Mouse (Mus musculus) liver, adult (tissue): ENCODE data around the gene Prdm13.

ENCODE experiments used
- GATA4 ChIP-seq: IDR thresholded peaks from 2 replicates; pipeline ENCODE4 v1.6.1; 2014; ENCODE audit warnings: mild to moderate bottlenecking, low read length; ENCODE audit not compliant: insufficient replicate concordance

Gene Prdm13

DNA sequence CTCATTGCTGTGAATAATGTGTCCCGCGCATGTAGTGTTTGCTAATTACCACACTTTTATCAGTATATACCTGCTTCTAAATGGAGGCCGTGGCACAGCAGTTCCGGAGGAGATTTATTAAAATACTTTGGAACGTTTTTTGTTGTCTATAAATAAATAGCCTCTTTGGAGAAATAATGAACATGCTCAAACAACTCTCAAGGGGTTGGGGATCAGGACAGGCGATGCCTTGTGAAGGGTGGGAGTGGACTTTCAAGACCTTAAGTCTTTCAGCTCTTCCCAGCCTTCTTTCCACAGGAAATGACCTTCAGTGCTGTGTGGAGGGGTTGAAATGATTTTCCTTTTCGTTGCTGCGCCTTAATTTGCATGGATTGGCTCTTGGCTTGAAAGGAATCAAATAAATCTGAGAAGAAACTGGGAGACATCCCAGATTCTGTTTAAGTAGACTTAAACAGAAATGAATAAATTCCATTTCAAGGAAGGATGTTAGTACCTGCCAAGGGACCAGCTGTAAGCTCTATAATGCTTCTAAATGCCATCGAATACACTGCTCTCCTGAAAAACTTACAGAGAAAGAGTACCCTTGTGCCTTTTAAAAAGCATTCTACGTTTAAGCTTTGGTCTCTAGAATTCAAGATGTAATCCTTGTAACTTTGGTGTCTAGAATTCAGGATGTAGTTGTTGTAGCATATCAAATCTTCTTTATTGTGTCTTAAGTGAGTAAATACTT lies 3.2 kb downstream of the Prdm13 start:
- no peak for TF ChIP-seq GATA4

DNA sequence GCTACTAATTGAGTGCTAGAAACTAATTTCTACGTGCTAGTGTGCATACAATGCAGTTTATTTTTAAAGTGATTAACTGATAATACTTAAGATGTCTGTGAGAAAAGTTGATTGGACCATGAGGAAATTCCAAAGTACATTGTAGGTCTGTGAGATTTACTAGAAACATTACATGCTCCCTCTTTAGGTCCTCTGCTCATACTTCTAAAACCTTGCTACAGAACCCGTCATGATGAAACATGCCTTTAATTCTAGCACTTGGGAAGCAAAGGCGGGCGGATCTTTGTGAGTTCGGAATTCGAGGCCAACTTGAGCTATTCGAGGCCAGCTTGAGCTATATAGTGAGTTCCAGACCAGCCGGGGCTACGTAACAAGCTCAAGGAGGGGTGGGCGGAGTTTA lies 4.8 kb downstream of the Prdm13 start:
- TF ChIP-seq GATA4: no peak

DNA sequence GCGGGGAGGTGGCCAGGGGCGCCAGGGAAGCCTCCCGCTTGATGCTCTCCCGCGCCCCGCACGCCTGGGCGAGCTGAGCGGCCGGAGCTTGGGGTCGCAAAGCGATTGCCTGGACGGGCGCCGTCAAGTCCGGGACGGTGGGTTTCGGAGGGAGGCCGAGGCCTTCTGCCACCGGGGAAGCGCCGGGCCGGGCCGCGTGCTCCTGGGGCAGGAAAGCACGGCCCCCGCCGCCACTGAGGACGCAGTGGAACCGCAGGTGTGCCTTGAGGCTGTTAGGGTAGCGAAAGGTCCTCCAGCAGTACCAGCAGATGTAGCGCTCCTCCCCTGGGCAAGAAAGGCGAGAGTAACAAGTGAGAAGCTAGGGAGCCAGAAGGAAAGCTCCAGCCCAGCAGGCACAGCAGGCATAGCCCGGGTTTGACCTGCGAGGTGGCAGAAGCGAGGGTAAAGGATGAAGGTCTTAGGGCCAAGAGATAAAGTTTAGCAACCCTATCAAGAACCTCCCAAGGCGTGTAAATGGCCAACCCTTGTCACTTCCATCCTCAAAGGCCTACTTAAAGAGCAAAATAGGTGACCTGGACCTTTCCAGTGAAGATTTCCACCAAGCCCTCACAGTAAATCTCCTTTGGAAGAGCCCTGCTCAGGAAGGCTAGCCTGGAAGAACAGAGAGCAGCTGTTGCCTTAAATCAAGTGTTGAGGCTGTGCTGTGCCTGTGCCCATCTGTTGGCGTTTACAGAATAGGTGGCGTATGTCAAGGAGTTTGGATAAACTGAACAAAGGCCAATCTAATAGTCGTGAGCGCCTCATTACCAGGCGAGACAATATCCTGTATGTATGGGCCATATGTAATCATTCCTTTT lies 5.9 kb downstream of the Prdm13 start:
- TF ChIP-seq GATA4: no peak

DNA sequence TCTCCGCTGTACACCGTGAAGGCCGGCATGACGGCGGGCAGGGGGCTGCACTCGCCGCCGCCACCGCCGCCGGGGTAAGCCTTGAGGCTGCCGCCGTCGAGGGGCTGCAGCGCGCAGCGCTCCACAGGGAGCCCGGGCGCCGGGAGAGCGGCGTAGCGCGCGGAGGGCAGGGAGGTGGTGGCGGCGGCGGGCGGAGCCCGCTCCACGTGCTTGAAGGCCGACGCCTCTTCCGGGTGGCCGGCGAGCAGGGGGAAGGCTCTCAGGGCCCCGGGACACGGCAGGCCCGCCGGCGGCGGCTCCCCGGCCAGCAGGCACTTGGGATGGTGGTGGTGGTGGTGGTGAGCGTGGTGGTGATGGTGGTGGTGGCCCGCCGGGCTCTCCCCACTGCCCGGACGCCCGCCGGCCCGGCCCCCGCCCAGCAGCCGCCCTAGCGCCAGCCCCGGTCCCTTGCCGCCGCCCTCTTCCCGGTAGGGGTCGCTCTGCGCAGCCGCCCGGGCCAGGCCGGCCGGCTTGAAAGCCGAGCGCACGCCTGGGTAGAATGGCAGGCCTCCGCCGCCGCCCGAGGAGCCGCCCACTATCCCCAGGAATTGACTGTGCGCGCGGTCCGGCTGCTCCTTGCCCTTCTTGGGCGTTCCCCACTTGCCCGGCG lies 6.7 kb downstream of the Prdm13 start:
- TF ChIP-seq GATA4: no peak

DNA sequence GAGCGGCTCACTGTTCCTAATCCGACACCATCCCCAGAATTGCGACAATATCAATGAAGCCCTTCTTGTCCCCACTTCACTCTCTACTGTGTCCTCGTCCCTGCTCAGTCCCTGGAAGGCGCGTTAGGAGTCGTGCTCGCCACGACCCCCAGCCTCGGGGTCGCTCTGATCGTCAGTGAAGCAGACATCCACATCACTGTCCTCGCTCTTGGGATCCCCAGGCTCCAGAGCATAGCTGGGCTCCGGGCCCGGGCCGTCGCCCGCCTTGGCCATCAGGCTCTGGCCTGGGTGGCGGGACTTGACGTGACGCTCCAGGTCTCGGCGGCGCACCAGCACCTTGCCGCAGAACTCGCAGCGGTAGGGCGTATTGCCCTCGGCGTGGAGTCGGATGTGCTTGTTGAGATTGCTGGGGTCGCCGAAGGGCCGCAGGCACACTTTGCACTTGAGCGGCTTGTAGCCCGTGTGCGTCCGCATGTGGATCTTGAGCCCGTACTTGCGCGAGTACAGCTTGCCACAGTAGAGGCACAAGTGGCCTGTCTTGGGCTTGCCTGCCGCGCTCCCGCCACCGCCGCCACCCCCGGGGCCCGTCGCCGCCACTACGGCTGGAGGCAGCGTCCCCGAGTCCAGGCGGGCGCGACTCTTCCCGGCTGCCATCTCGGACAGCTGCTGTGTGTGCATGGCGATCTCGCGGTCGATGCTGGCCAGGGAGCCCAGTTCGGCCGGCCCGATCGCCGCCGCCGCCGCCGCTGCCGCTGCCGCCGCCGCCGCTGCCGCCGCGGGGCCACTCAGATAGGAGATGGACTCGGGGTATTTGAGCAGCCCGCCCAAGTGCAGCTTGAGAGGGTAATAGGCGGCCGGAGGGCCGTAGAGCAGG lies 7.4 kb downstream of the Prdm13 start:
- TF ChIP-seq GATA4: no peak

DNA sequence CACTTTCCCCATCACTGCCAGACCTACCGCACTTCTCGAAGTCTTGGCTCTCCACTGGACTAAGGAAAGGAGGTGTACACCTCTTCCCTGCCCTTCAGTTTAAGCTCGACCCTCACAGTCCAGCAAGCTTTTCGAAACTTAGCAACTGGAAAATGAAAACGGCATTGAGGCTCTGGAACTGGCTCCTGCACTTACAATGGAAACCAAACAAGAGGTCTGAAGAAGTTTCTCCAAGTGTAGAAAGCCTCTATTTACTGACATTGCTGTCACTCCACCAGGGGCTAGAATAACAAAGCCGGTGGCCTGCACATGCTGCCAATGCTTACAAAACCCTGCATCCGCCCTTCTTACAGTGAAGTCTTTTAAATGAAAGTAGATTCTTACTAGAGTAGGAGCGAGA lies 11.1 kb downstream of the Prdm13 start:
- no peak for TF ChIP-seq GATA4

DNA sequence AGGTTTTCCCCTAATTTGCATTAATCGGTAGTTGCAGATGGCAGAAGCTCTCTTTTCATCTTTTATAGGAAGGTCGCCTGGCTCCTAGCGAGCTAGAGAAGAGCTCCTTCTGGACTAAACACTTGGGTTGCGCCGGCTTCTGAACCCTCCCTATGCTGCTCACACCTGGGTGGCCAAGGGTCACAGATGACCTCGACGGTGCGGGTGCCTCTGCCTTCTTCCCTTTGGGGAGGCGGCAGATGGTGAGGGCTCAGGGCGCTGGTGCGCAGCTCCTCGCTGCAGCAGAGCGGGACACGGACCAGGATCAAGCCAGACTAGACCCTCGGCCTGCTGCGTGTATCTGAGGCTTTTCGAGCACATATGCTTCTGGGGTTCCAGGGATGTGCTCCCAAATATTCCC lies 11.7 kb downstream of the Prdm13 start:
- TF ChIP-seq GATA4: no peak

DNA sequence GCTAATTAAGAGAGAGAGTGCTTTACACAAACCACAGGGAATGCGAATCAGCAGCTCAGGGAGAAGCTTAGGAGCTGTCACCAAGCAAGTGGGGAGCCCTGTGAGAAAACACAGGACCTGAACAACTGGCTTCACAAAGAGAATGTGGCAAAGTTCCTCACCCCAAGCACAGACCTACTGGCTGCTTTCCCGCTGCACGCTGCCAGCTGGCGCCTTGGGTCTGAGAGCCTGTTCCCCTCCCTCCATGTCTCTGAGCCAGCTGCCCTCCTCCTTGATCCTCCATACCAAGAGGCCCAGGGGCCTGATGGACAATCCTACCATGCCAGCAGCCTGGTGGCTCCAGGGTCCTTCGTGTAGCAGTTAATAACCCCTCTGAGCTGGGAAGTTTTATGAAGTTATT lies 19.8 kb downstream of the Prdm13 start:
- no peak for TF ChIP-seq GATA4

DNA sequence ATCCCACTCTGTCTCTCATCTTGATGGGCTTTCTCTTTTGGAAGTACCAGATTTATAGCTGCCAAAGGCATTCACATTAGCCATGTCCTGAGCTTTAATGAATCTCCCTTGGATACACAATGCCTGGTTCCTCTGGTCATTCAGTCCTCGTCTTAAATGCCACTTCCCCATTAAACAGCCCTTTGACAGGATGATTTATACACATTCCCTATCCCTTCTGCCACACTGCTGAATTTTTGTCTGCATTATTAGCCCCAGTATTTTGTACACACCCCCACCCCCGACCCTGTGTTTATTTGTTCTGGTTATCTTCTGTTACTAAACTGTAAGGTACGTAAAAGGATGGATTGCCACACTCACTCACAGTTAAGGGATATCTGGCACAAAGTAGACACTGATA lies 27.6 kb downstream of the Prdm13 start:
- TF ChIP-seq GATA4: no peak

DNA sequence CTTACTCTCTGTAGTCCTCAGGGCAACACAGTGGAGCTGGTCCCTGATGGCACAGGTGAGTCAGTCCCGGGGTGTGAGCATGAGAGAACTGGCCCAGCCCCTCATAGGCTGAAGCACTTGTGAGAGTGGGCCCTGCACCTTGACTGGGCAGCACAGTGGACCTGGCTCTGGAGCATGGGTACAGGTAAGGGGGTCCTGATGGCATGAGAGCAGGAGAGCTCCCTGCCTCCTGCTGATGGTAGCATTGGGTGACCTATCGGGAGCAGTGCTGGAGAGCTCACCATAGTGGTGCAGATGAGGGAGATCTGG lies 56.5 kb downstream of the Prdm13 start:
- no peak for TF ChIP-seq GATA4

DNA sequence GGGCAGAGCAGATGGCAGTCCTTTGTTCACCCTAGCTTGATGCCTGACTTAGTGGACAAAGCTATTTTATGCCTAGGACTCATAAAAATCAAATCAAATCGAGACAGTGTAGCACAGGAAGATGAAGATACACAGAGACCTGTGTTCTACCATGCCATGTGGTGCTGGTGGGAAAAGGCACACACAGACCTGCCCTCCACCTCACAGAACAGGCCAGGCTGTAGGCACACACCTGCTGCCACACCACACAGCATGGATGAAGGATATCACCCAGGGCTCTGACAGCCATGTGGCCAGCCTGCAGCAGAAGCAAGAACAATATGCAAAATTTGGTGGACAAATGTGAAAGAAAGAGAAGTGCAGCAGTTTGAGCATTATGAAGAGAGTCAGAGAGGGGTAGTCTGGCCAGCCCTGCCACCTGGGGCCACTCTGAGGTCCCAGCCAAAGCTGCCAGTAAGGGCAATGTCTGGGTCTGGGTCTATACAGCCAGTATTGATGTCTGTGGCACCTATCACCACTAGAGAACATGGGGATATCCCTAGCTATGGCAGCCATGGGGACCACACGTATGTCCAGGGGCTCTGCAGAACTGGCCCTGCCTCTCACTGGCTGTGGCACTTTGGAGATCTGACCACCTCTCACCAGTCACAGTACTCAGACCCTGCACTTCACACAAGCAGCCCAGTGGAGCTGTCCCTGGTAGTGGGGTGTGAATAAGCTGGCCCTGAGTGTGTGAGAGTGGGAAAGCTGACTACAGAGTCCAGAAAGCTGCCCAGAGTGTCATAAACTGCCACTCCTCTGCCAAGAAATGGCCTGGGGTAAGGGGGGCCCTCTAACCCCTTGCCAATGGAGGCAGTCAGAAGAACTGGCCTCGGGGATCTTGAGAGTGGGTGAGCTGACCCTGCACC lies 57.1 kb downstream of the Prdm13 start:
- no peak for TF ChIP-seq GATA4
